Mouse (Mus musculus) granulocyte monocyte progenitor cell, adult 5-6 weeks (primary cell): ENCODE data around the gene Asb14. TPM values are rescaled to one million over a fixed set of nuclear protein-coding genes. Genes with fewer than 3 reads are reported as not detected.
A peak's percentile ranks its signal among the peaks of the same experiment; 100 is the strongest.
"Not testable (repeated sequence)": the region's sequence is repeated elsewhere in the genome, so short reads cannot be mapped to it uniquely, and the experiment has no call there.

Source experiments
- ATAC-seq: replicated peaks from 2 replicates; pipeline ENCODE4 v1.8.0; 2016; ENCODE audit warnings: mild to moderate bottlenecking, moderate TSS enrichment, inconsistent platforms; ENCODE audit not compliant: poor library complexity, severe bottlenecking
- total RNA-seq, 2 experiments: library from RNA; stranded (forward) in 1 of 2; stranded (reverse) in 1 of 2; fragments of 200-712, 200-1000 nt in 1 of 2; fragments of >200 nt in 1 of 2; fragmentation: Nextera tagmentation in 1 of 2; gene quantifications; 2 replicates each; pipeline ENCODE4 v1.2.3; 2014 to 2017

Asb14 gene
- total RNA-seq, 2 experiments from 2014 or later = not detected

GRCm38 (mm10) chr14:26935558-26935957 is 41.2 kb downstream of the Asb14 start:
- peak; percentile 88 for ATAC-seq

GRCm38 (mm10) chr14:26956139-26956538 is 61.8 kb downstream of the Asb14 start:
- ATAC-seq = not testable (repeated sequence)

GRCm38 (mm10) chr14:26960518-26960917 is 66.2 kb downstream of the Asb14 start:
- ATAC-seq = peak; percentile 67

Other genes starting within 250 kb of the Asb14 start
- gene Pde12, start 224.7 kb upstream of the Asb14 start, total RNA-seq (2014; fragmentation: Nextera tagmentation) = 10.3 and 12.2 TPM in 2 replicates
- 12.4 and 14.5 TPM in 2 replicates for gene Pde12, start 224.7 kb upstream of the Asb14 start, total RNA-seq (2017)
- gene Dnah12, start 201.3 kb upstream of the Asb14 start, total RNA-seq (2014; fragmentation: Nextera tagmentation) = 0.09 TPM in 1 of 2 replicates, not detected in the other
- 0.04 and 0.10 TPM in 2 replicates for gene Dnah12, start 201.3 kb upstream of the Asb14 start, total RNA-seq (2017)
- gene Appl1, start 76.7 kb downstream of the Asb14 start, total RNA-seq (2014; fragmentation: Nextera tagmentation) = 26.0 and 30.7 TPM in 2 replicates
- gene Appl1, start 76.7 kb downstream of the Asb14 start, total RNA-seq (2017) = 24.1 and 37.1 TPM in 2 replicates
- gene Hesx1, start 99.9 kb downstream of the Asb14 start, total RNA-seq (2014; fragmentation: Nextera tagmentation) = 2.3 TPM in 1 of 2 replicates, not detected in the other
- gene Hesx1, start 99.9 kb downstream of the Asb14 start, total RNA-seq (2017) = 1.9 and 2.4 TPM in 2 replicates
- not detected in 2 replicates for gene Il17rd, start 144.4 kb downstream of the Asb14 start, total RNA-seq (2014; fragmentation: Nextera tagmentation)
- not detected in 2 replicates for gene Il17rd, start 144.4 kb downstream of the Asb14 start, total RNA-seq (2017)
- 14.5 and 14.7 TPM in 2 replicates for gene Arhgef3, start 220.3 kb downstream of the Asb14 start, total RNA-seq (2014; fragmentation: Nextera tagmentation)
- gene Arhgef3, start 220.3 kb downstream of the Asb14 start, total RNA-seq (2017) = 13.8 and 20.3 TPM in 2 replicates